Mouse (Mus musculus): ENCODE measurements at regions not wholly inside any gene's neighbourhood (a gene's known extent, or its start where the extent isn't known, plus 50 kb on each side); places are given as distances from the start of the nearest gene placed in this dataset.

GRCm38 (mm10) chr8:80189797-80190509 is 132.1 kb upstream of the Hhip start:
- TF ChIP-seq CTCF (IDR thresholded peaks at IDR 0.05) (no peak), EP300 (IDR thresholded peaks at IDR 0.05) (no peak)

Measured in lung, postnatal 0 days (tissue).